Mouse (Mus musculus): ENCODE data around the gene Mknk2. TPM values are rescaled to one million over a fixed set of nuclear protein-coding genes. Genes with fewer than 3 reads are reported as not detected.

The Mknk2 gene
- polyA plus RNA-seq, 1 experiment from 2014 or later: 82.1 TPM

DNA sequence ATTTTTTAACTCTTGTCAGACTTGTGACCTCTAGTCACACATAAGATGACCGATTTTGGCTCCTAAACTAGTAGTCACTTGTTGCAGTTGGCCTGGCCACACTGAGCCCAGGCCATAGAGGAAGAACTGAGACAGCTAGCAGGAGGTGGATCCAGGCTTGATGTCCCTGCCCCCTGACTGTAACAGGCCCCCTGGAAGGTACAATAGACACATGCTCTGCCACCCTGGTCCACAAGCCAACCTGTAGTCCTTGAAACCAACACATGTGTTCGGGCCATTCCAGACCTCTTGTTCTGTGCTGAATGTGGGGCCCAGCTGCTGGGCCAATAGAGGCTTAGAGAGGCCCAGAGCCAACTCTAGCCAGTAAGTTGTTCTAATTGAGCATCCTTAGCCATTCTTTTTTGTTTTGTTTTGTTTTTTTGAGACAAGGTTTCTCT, 2.4 kb upstream of the Mknk2 start:
- H3K36me3 ChIP-seq (ENCODE audit: control insufficient read depth, insufficient read depth, low read length): peaks cover under 1% of the 10 kb centered on the region; the same call in 1 of the 2 replicates
- H3K4me1 ChIP-seq (replicated peaks; ENCODE audit: control insufficient read depth, insufficient read depth, low read length): peaks cover 27% of the 10 kb centered on the region
- H3K9me3 ChIP-seq (ENCODE audit: control insufficient read depth, low read length): no peaks in the 10 kb centered on the region
- H3K4me3 ChIP-seq (ENCODE audit: low read length): no peak overlapping the region
- H3K27ac ChIP-seq (ENCODE audit: low read length): no peak overlapping the region
- ATAC-seq (ENCODE audit: low read depth): no peak
- WGBS: 60% methylated on average over 2 of the region's 2 CpGs
- H3K4me2 ChIP-seq (ENCODE audit: low read depth, low read length): no peak overlapping the region
- no peaks in the 10 kb centered on the region for H3K27me3 ChIP-seq (ENCODE audit: control insufficient read depth, insufficient read depth, low read depth, low read length)
- H3K9ac ChIP-seq (ENCODE audit: low read length): no peak overlapping the region

DNA sequence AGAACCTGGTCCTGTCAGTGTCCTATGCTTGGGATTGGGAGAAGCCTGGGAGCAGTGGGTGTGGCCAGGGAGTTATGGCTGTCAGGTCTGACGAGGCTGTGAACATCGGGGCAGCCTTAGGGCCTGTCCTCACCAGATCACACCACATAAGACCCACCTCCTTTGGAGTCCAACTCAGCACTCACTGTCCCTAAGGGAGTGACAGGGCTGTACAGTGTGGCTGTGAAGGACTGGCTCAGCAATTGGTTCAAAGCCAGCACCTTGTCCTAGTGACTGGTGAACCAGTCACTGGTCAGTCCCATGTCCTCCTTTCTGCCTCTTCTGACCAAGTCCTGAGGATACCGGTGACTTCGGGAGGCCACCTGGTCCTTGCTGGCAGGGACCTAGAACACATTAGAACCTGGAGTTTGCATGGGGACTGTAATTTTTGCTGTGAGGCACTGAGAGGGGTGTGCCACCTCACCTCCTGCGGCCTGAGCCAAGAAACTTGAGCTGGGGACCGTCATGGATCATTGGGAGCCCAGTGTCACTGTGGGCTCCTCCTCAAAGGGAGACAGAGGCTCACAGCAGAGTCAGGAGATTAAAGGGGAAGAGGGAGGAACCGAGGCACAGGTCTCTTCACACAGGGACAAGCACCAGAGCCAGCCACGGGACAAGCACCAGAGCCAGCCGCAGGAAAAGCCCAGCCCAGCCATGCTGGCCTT, 1.8 kb upstream of the Mknk2 start:
- Histone ChIP-seq H3K4me2 (ENCODE audit: low read depth, low read length) (no peak overlapping the region), H3K27ac (ENCODE audit: low read length) (peak overlapping the region; percentile 98), H3K27me3 (ENCODE audit: control insufficient read depth, insufficient read depth, low read depth, low read length) (no peaks in the 10 kb centered on the region), H3K4me3 (ENCODE audit: low read length) (no peak overlapping the region), H3K9ac (ENCODE audit: low read length) (no peak overlapping the region), H3K36me3 (ENCODE audit: control insufficient read depth, insufficient read depth, low read length) (no peaks in the 10 kb centered on the region), H3K9me3 (ENCODE audit: control insufficient read depth, low read length) (no peaks in the 10 kb centered on the region), H3K4me1 (replicated peaks; ENCODE audit: control insufficient read depth, insufficient read depth, low read length) (peaks cover 31% of the 10 kb centered on the region)
- WGBS: 49% methylated on average over 9 of the region's 9 CpGs
- no peak for ATAC-seq (ENCODE audit: low read depth)

DNA sequence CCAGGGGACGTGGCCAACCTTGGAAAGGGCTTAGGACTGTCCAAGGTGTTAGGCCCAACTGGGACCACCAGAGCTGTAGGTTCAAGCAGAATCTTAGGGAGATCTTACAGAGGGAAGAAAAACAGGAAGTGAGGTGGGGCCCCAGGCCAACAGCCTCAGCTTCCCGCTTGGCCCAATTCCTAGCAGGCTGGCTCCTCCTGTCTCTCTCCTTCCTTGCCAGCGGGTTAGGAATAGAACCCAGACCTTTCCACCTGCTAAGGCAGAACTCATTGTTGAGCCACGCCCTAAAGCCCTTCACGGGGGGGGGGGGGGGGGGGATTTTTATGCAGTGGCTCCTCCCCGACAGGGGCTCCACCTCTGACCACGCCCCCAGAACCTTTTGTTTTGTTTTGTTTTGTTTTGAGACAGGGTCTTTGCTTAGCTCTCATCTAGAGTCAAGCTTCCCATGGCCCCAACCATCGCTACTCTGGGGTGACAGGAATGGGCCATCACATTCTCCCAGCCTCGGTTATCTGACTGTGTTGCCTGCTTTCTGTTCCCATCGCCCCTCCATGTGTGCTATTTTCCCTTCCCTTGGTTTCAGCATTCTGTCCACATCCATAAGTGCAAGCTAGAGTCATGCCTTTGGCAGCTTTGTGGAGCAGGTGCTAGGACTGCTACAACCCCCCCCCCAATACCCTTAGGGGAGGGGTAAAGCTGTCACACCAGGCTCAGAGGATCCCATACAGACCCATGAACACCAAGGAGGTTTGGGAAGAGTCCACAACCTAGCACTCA, 877 bp upstream of the Mknk2 start:
- Histone ChIP-seq H3K4me3 (ENCODE audit: low read length) (no peak overlapping the region), H3K36me3 (ENCODE audit: control insufficient read depth, insufficient read depth, low read length) (no peaks in the 10 kb centered on the region), H3K4me1 (replicated peaks; ENCODE audit: control insufficient read depth, insufficient read depth, low read length) (peaks cover 40% of the 10 kb centered on the region), H3K27ac (ENCODE audit: low read length) (peak overlapping the region; percentile 98), H3K4me2 (ENCODE audit: low read depth, low read length) (peak overlapping the region; percentile 71), H3K9ac (ENCODE audit: low read length) (peak overlapping the region; percentile 80; the same call in 1 of the 2 replicates), H3K27me3 (ENCODE audit: control insufficient read depth, insufficient read depth, low read depth, low read length) (no peaks in the 10 kb centered on the region), H3K9me3 (ENCODE audit: control insufficient read depth, low read length) (no peaks in the 10 kb centered on the region)
- WGBS: 35% methylated on average over 10 of the region's 10 CpGs
- ATAC-seq (ENCODE audit: low read depth): peak; percentile 2; the same call in 1 of the 2 replicates

DNA sequence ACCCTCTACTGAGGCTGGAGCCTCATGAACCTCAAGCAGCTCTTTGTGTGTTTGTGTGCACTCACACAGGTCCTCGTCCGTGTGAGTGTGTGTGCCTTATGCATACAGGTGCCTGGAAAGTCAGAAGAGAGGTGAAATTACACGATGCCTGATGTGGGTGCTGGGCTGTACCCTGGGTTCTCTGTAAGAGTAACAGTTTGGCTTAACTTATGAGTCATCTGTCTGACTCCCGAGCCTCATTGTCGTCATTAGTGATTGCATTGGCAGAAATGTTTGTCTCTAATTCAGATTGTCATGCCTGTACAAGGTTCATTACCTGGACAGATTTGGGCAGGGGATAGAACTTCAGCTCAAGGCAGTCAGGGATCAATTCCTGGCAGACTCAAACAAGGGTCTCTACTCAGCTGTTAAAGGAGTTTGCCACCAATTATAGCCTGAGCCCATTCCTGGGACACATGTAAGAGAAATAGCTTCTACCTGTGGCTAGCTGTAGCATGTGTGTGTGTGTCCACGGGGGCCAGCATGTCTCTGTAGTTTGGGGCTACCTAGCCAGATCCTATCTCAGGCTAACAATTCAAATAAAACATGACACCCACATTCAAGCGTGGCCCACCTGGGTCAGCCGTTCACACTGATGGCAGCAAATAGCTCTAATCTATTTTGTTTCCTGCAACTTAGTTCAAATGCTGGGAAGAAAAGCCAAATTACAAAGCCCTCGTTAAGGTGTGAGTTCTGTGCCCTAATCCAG, 610 bp downstream of the Mknk2 start:
- peaks cover 49% of the 10 kb centered on the region for H3K4me1 ChIP-seq (replicated peaks; ENCODE audit: control insufficient read depth, insufficient read depth, low read length)
- peak overlapping the region; percentile 94 for H3K4me3 ChIP-seq (ENCODE audit: low read length)
- no peak for ATAC-seq (ENCODE audit: low read depth)
- H3K9ac ChIP-seq (ENCODE audit: low read length): peak overlapping the region; percentile 80
- peak overlapping the region; percentile 98 for H3K27ac ChIP-seq (ENCODE audit: low read length)
- WGBS: 20% methylated on average over 9 of the region's 9 CpGs
- H3K9me3 ChIP-seq (ENCODE audit: control insufficient read depth, low read length): no peaks in the 10 kb centered on the region
- no peaks in the 10 kb centered on the region for H3K36me3 ChIP-seq (ENCODE audit: control insufficient read depth, insufficient read depth, low read length)
- H3K27me3 ChIP-seq (ENCODE audit: control insufficient read depth, insufficient read depth, low read depth, low read length): no peaks in the 10 kb centered on the region
- peak overlapping the region; percentile 71 for H3K4me2 ChIP-seq (ENCODE audit: low read depth, low read length)

DNA sequence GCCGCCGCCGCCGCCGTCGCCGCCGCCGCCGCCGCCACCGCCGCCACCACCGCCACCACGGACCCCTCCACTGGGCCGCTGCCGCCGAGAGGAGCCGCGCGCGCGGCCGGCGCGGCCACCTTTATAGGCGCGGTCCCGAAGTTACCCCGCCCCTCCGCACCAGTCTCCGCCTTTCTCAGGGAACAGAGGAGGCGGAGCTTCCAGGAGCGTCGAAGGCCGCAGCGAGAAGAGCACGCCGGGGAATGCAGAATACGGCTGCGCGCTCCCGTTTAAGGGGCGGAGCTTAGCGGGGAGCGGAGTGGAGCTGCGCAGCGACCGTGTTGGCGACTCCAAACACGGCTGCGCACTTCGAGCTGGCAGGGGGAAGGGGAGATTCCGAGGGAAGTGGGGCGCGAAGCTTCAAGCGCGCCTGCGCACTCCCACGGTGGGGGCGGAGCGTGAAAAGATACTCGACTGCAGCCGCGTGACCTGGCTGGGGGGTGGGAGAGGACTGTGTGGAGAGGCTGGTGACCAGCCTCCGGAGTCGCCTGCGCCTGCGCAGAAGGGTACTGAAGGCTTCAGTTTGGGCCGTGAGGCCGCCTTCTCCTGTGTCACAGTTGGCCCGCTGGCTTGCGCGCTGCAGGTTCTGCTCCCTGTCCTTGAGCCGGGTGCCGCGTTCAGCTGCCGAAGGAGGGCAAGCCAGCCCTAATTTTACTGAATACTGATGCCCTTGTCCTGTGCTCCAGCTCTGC, 1.5 kb downstream of the Mknk2 start:
- H3K4me1 ChIP-seq (replicated peaks; ENCODE audit: control insufficient read depth, insufficient read depth, low read length): peaks cover 49% of the 10 kb centered on the region
- peak; percentile 91 for ATAC-seq (ENCODE audit: low read depth)

DNA sequence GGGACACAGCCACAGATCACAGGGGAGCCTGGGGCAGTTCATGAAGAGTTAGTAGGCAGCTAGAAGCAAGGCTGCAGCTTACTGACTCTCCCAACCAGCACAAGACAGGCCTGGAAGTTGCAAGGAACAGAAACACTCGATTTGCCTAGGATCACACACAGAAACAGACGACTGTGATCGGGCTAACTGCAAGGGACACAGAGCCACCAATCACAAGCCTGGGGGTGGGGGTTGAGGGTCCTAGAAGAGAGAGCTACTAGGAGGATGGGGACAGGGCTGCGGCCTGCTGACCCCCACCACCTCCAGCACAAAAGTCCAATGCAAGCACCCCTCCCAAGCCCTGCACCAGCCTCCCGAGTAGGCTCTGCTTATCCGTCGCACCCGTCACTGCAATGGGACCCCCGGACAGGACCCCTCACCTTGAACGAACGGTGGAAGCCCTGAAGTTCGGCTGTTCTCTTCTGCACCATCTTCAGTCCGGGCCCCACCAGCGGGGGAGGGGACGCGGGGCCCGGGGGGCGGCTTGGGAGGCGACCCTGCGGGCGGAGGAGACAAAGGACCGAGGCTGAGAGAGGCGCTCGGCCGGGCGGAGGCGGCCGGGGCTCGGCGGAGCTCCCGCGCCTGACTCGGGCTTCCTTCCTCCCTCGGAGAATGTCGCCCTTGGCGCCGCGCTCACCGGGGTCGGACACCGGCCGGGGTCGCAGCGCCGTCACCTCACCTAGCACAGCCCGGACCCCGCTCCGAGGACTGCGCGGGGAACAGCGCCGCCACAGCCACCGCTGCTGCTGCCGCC, 2.3 kb downstream of the Mknk2 start:
- H3K4me1 ChIP-seq (replicated peaks; ENCODE audit: control insufficient read depth, insufficient read depth, low read length): peaks cover 49% of the 10 kb centered on the region
- peak; percentile 4 for ATAC-seq (ENCODE audit: low read depth)
- no peaks in the 10 kb centered on the region for H3K9me3 ChIP-seq (ENCODE audit: control insufficient read depth, low read length)
- under 1% methylated on average over 41 of the region's 54 CpGs for WGBS
- peak overlapping the region; percentile 94 for H3K4me3 ChIP-seq (ENCODE audit: low read length)
- H3K9ac ChIP-seq (ENCODE audit: low read length): peak overlapping the region; percentile 97
- H3K27ac ChIP-seq (ENCODE audit: low read length): peak overlapping the region; percentile 79
- peaks cover 11% of the 10 kb centered on the region for H3K36me3 ChIP-seq (ENCODE audit: control insufficient read depth, insufficient read depth, low read length)
- peak overlapping the region; percentile 72 for H3K4me2 ChIP-seq (ENCODE audit: low read depth, low read length)
- no peaks in the 10 kb centered on the region for H3K27me3 ChIP-seq (ENCODE audit: control insufficient read depth, insufficient read depth, low read depth, low read length)

More for the DNA sequence above, 1.5 kb downstream of the Mknk2 start:
- under 1% methylated on average over 70 of the region's 78 CpGs for WGBS
- peak overlapping the region; percentile 72 for H3K4me2 ChIP-seq (ENCODE audit: low read depth, low read length)
- H3K27ac ChIP-seq (ENCODE audit: low read length): peak overlapping the region; percentile 98
- H3K36me3 ChIP-seq (ENCODE audit: control insufficient read depth, insufficient read depth, low read length): peaks cover 4% of the 10 kb centered on the region
- no peaks in the 10 kb centered on the region for H3K27me3 ChIP-seq (ENCODE audit: control insufficient read depth, insufficient read depth, low read depth, low read length)
- peak overlapping the region; percentile 97 for H3K9ac ChIP-seq (ENCODE audit: low read length)
- no peaks in the 10 kb centered on the region for H3K9me3 ChIP-seq (ENCODE audit: control insufficient read depth, low read length)
- peak overlapping the region; percentile 94 for H3K4me3 ChIP-seq (ENCODE audit: low read length)

- no peaks in the 10 kb centered on the region for H3K9me3 ChIP-seq (ENCODE audit: control insufficient read depth, low read length)
- H3K4me2 ChIP-seq (ENCODE audit: low read depth, low read length): peak overlapping the region; percentile 72
- H3K27me3 ChIP-seq (ENCODE audit: control insufficient read depth, insufficient read depth, low read depth, low read length): no peaks in the 10 kb centered on the region
- peak overlapping the region; percentile 97 for H3K9ac ChIP-seq (ENCODE audit: low read length)
- peak overlapping the region; percentile 79 for H3K27ac ChIP-seq (ENCODE audit: low read length)
- peak overlapping the region; percentile 94 for H3K4me3 ChIP-seq (ENCODE audit: low read length)
- peaks cover 49% of the 10 kb centered on the region for H3K4me1 ChIP-seq (replicated peaks; ENCODE audit: control insufficient read depth, insufficient read depth, low read length)
- 7% methylated on average over 6 of the region's 6 CpGs for WGBS
- H3K36me3 ChIP-seq (ENCODE audit: control insufficient read depth, insufficient read depth, low read length): peaks cover 15% of the 10 kb centered on the region
- no peak for ATAC-seq (ENCODE audit: low read depth)
These were observed 3.0 kb downstream of the Mknk2 start for GRCm38 (mm10) chr10:80674851-80675404.

DNA sequence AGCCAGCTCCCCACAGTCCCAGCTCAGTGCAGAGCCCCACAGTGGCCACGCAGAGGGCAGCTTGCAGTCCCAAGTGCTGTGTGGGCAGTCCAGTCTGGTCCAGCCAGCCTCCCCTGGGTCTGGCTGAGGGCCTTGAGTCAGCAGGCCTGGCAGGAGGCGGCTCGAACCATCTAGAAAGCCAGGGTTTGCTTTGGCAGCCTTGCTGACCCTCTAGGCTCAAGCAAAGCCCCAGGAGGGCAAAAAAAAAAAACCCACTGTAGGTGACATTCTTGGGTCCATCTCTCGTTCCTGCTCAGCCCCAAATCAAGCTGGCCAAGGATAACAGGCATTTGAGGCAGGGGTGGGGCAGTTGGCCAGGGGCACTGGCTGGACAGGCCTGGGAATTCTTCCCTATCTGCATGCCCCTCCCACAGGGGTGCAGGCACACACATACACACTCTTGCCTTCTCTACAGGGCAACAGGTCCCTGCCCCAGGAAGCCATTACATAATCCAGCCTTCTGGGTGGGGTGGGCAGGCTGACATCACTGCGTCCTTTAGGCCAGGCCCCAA, 3.7 kb downstream of the Mknk2 start:
- Histone ChIP-seq H3K36me3 (ENCODE audit: control insufficient read depth, insufficient read depth, low read length) (peaks cover 21% of the 10 kb centered on the region), H3K27me3 (ENCODE audit: control insufficient read depth, insufficient read depth, low read depth, low read length) (no peaks in the 10 kb centered on the region), H3K4me3 (ENCODE audit: low read length) (peak overlapping the region; percentile 94), H3K27ac (ENCODE audit: low read length) (peak overlapping the region; percentile 14; the same call in 1 of the 2 replicates), H3K9ac (ENCODE audit: low read length) (peak overlapping the region; percentile 97), H3K4me1 (replicated peaks; ENCODE audit: control insufficient read depth, insufficient read depth, low read length) (peaks cover 43% of the 10 kb centered on the region), H3K9me3 (ENCODE audit: control insufficient read depth, low read length) (no peaks in the 10 kb centered on the region), H3K4me2 (ENCODE audit: low read depth, low read length) (peak overlapping the region; percentile 72)
- no peak for ATAC-seq (ENCODE audit: low read depth)
- WGBS: 46% methylated on average over 5 of the region's 5 CpGs

Data from lung, embryonic 16.5 days (tissue).